8 mouse cellular contexts compared by ENCODE assay signal in the genomic region with DNA sequence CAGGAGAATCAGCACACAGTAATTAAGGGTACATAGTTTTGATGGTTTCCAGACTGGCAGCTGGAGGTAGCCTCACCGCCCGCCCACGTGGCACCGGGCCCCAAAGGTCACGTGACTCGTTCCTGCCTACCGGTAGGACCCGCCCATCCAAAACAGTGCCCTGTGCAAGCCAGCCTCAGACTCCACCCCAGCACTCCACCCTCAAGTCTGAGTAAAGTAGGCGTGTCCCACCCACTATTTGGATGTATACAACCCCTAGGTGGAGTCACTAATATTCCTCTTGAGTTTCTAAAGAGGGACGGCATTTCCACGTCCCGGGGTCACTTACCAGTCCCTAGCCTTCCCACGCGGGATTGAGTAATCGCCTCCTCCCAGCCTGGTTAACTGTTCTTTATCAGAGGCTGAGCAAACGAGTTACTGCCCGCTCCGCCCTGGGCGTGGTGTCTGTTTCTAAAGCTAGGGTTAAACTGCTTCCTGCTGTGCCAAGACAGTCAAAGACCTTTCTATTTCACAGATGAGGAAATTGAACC. TPM values are rescaled to one million over a fixed set of nuclear protein-coding genes. Genes with fewer than 3 reads are reported as not detected.
DNase-seq lines count a peak whose midpoint lies in the region; ATAC-seq lines count a peak whose summit lies in the region.

No protein-coding gene starts in this region.

- H3K4me2 ChIP-seq in heart, embryonic 15.5 days, result peak overlapping the region; percentile 96

- DNase-seq in B cell, adult 2 months, result peak; percentile 90 to 94
- DNase-seq in adrenal gland, adult (ENCODE audit: inconsistent age in 2 of 2, low spot score in 1 of 2), result peak; percentile 93 to 97
- peak; percentile 95 for DNase-seq in kidney, postnatal 14 days
- DNase-seq in spleen, adult 12 weeks (ENCODE audit: low spot score), result peak; percentile 92
- no peak for DNase-seq in right cerebral cortex, postnatal 36 days (ENCODE audit: low spot score in 2 of 2)

- peaks cover 70% of the 10 kb centered on the region for H3K36me3 ChIP-seq in erythroblast, embryonic 14.5 days (ENCODE audit: control insufficient read depth)
- H3K36me3 ChIP-seq in heart, embryonic 15.5 days, result peaks cover 10% of the 10 kb centered on the region; the same call in 1 of the 2 replicates
- peaks cover 58% of the 10 kb centered on the region for H3K36me3 ChIP-seq in megakaryocyte, embryonic 14.5 days (replicated peaks; ENCODE audit: low read length)

- peak overlapping the region; percentile 92 for H3K27ac ChIP-seq in heart, embryonic 15.5 days

- H3K9ac ChIP-seq in heart, embryonic 15.5 days, result peak overlapping the region; percentile 62

- peaks cover 85% of the 10 kb centered on the region for H3K4me1 ChIP-seq in erythroblast, embryonic 14.5 days (ENCODE audit: control insufficient read depth)
- peaks cover 60% of the 10 kb centered on the region for H3K4me1 ChIP-seq in heart, embryonic 15.5 days (replicated peaks)
- H3K4me1 ChIP-seq in megakaryocyte, embryonic 14.5 days, result peaks cover 97% of the 10 kb centered on the region

- no peaks in the 10 kb centered on the region; the same call in 1 of the 2 replicates for H3K27me3 ChIP-seq in erythroblast, embryonic 14.5 days (ENCODE audit: control insufficient read depth)
- H3K27me3 ChIP-seq in heart, embryonic 15.5 days, result no peaks in the 10 kb centered on the region; the same call in 1 of the 2 replicates
- no peaks in the 10 kb centered on the region for H3K27me3 ChIP-seq in megakaryocyte, embryonic 14.5 days (replicated peaks)

- H3K4me3 ChIP-seq in erythroblast, embryonic 14.5 days (replicated peaks), result peak overlapping the region; percentile 79
- peak overlapping the region; percentile 61 for H3K4me3 ChIP-seq in heart, embryonic 15.5 days
- peak overlapping the region; percentile 97 for H3K4me3 ChIP-seq in megakaryocyte, embryonic 14.5 days (replicated peaks)

- peak; percentile 70 for ATAC-seq in heart, embryonic 15.5 days (replicated peaks; ENCODE audit: insufficient number of reproducible peaks, insufficient read depth, low FRiP score, low read depth)

- WGBS in heart, embryonic 15.5 days, result under 1% methylated on average over 19 of the region's 19 CpGs

- H3K9me3 ChIP-seq in erythroblast, embryonic 14.5 days (ENCODE audit: control insufficient read depth, low read length), result no peaks in the 10 kb centered on the region
- no peaks in the 10 kb centered on the region for H3K9me3 ChIP-seq in heart, embryonic 15.5 days (replicated peaks)
- H3K9me3 ChIP-seq in megakaryocyte, embryonic 14.5 days, result no peaks in the 10 kb centered on the region

RNA-seq across cellular contexts. Expression of a gene that starts 1.2 kb away (rescaled TPM):
- 39.5 and 54.7 TPM in 2 replicates for polyA plus RNA-seq in erythroblast, embryonic 14.5 days (2012)
- 2.7 and 3.8 TPM in 2 replicates for polyA plus RNA-seq in heart, embryonic 15.5 days (2015; fragmentation: Nextera tagmentation; extraction: Ambion mirVana)
- 104 and 477 TPM in 2 replicates for polyA plus RNA-seq in megakaryocyte, embryonic 14.5 days (2012; ENCODE audit: insufficient read depth, low replicate concordance)

RNA-seq across cellular contexts. Expression of a gene that starts 1.4 kb away (rescaled TPM):
- 61.5 and 62.4 TPM in 2 replicates for polyA plus RNA-seq in erythroblast, embryonic 14.5 days (2012)
- 20.9 and 28.3 TPM in 2 replicates for polyA plus RNA-seq in heart, embryonic 15.5 days (2015; fragmentation: Nextera tagmentation; extraction: Ambion mirVana)
- 78.2 and 118 TPM in 2 replicates for polyA plus RNA-seq in megakaryocyte, embryonic 14.5 days (2012; ENCODE audit: insufficient read depth, low replicate concordance)

RNA-seq across cellular contexts. Expression of a gene that starts 16.8 kb away (rescaled TPM):
- polyA plus RNA-seq in erythroblast, embryonic 14.5 days (2012), result 202 and 213 TPM in 2 replicates
- 0.34 and 0.65 TPM in 2 replicates for polyA plus RNA-seq in heart, embryonic 15.5 days (2015; fragmentation: Nextera tagmentation; extraction: Ambion mirVana)
- 17.2 and 27.7 TPM in 2 replicates for polyA plus RNA-seq in megakaryocyte, embryonic 14.5 days (2012; ENCODE audit: insufficient read depth, low replicate concordance)

RNA-seq across cellular contexts. Expression of a gene that starts 28.8 kb away (rescaled TPM):
- polyA plus RNA-seq in erythroblast, embryonic 14.5 days (2012), result 0.16 TPM in 2 replicates
- 0.97 and 1.5 TPM in 2 replicates for polyA plus RNA-seq in heart, embryonic 15.5 days (2015; fragmentation: Nextera tagmentation; extraction: Ambion mirVana)
- not detected in 2 replicates for polyA plus RNA-seq in megakaryocyte, embryonic 14.5 days (2012; ENCODE audit: insufficient read depth, low replicate concordance)

RNA-seq across cellular contexts. Expression of a gene that starts 28.8 kb away (rescaled TPM):
- 7.2 and 10.2 TPM in 2 replicates for polyA plus RNA-seq in erythroblast, embryonic 14.5 days (2012)
- polyA plus RNA-seq in heart, embryonic 15.5 days (2015; fragmentation: Nextera tagmentation; extraction: Ambion mirVana), result 84.6 and 105 TPM in 2 replicates
- 89.2 and 120 TPM in 2 replicates for polyA plus RNA-seq in megakaryocyte, embryonic 14.5 days (2012; ENCODE audit: insufficient read depth, low replicate concordance)

Comparison
In these comparisons a context has a peak if more than half of its experiments do, and no peak if none do; other contexts are left out.
1. DNase-seq: peak in B cell, adult 2 months (2 of 2), adrenal gland, adult (2 of 2), kidney, postnatal 14 days (single experiment) and spleen, adult 12 weeks (single experiment); none in right cerebral cortex, postnatal 36 days (0 of 2).
2. RNA of a gene that starts 16.8 kb away (polyA plus RNA-seq): 202 to 213 TPM in erythroblast, embryonic 14.5 days and 17.2 to 27.7 TPM in megakaryocyte, embryonic 14.5 days; 0.34 to 0.65 TPM in heart, embryonic 15.5 days; every median in the first group is over 10 times any median in the second.
3. Peak in every context shown above with its lines, with median percentiles within 50 percentile points of each other: H3K4me3 ChIP-seq.